Mouse (Mus musculus): ENCODE measurements at regions not wholly inside any gene's neighbourhood (a gene's known extent, or its start where the extent isn't known, plus 50 kb on each side); places are given as distances from the start of the nearest gene placed in this dataset. TPM values are rescaled to one million over a fixed set of nuclear protein-coding genes. Genes with fewer than 3 reads are reported as not detected.

- Histone ChIP-seq H3K4me2 (no peak overlapping the region), H3K9me3 (ENCODE audit: control insufficient read depth, low read length) (no peaks in the 10 kb centered on the region), H3K27ac (ENCODE audit: low read depth, low read length) (no peak overlapping the region), H3K27me3 (ENCODE audit: control insufficient read depth, insufficient read depth, low read length) (no peaks in the 10 kb centered on the region), H3K4me3 (ENCODE audit: low read depth, low read length) (no peak overlapping the region), H3K4me1 (ENCODE audit: control insufficient read depth, insufficient read depth, low read length) (no peaks in the 10 kb centered on the region), H3K36me3 (ENCODE audit: control insufficient read depth, insufficient read depth, low read length) (no peaks in the 10 kb centered on the region), H3K9ac (ENCODE audit: low read length) (no peak overlapping the region)
- ATAC-seq (ENCODE audit: low FRiP score), result no peak
- WGBS, result 77% methylated on average over 2 of the region's 2 CpGs
- peak; percentile 78 for DNase-seq (ENCODE audit: low spot score, missing footprints)
These were observed 75.2 kb upstream of the Pex5l start for GRCm38 (mm10) chr3:33218291-33218690.

GRCm38 (mm10) chr3:33217360-33218034 lies 74.5 kb upstream of the Pex5l start:
- Histone ChIP-seq H3K9ac (ENCODE audit: low read length) (no peak overlapping the region), H3K27ac (ENCODE audit: low read depth, low read length) (0 out of 2 replicates have a peak overlapping the region, but pooled peaks have one; percentile 5), H3K9me3 (ENCODE audit: control insufficient read depth, low read length) (no peaks in the 10 kb centered on the region), H3K4me3 (ENCODE audit: low read depth, low read length) (no peak overlapping the region), H3K4me2 (no peak overlapping the region), H3K27me3 (ENCODE audit: control insufficient read depth, insufficient read depth, low read length) (no peaks in the 10 kb centered on the region), H3K36me3 (ENCODE audit: control insufficient read depth, insufficient read depth, low read length) (no peaks in the 10 kb centered on the region), H3K4me1 (ENCODE audit: control insufficient read depth, insufficient read depth, low read length) (no peaks in the 10 kb centered on the region)
- 80% methylated on average over 18 of the region's 18 CpGs for WGBS
- DNase-seq (ENCODE audit: low spot score, missing footprints), result peak; percentile 74
- ATAC-seq (ENCODE audit: low FRiP score), result peak; percentile 71; the same call in 1 of the 2 replicates

DNA sequence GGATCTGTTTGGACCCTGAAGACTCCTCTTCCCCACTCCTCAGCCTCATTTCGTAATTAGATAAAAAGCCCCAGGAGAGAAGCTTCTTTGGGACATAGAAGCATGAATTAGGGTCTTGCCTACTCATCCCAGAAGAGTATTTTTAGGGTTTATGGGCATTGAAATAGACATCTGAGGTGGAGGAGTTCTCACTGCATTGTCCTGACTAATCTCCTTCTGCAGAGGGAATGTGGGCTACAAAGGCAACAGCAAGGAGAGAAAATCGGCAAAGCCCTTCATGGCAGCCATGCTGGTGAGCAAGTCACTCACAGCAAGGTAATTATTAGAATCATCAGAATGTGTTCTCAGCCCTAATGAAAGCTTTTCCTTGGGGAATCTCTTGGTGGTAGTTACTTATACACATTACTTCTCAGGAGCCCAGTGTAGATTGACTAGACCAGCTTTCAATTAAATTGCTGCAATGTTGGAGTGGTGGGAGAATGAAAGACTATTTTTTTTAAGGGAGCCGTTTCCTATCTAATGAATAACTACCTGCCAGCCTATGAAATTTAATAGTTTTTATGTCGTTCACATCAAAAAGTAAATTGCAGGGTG lies 68.3 kb upstream of the Pex5l start:
- Histone ChIP-seq H3K9ac (ENCODE audit: low read length) (no peak overlapping the region), H3K4me1 (ENCODE audit: control insufficient read depth, insufficient read depth, low read length) (no peaks in the 10 kb centered on the region), H3K4me3 (ENCODE audit: low read depth, low read length) (no peak overlapping the region), H3K36me3 (ENCODE audit: control insufficient read depth, insufficient read depth, low read length) (no peaks in the 10 kb centered on the region), H3K27ac (ENCODE audit: low read depth, low read length) (no peak overlapping the region), H3K9me3 (ENCODE audit: control insufficient read depth, low read length) (no peaks in the 10 kb centered on the region), H3K27me3 (ENCODE audit: control insufficient read depth, insufficient read depth, low read length) (no peaks in the 10 kb centered on the region), H3K4me2 (no peak overlapping the region)
- ATAC-seq (ENCODE audit: low FRiP score) (no peak), DNase-seq (ENCODE audit: low spot score, missing footprints) (no peak)
- 77% methylated on average over 4 of the region's 4 CpGs for WGBS

Small RNAs in the stretch of these regions (microRNA-seq; reads per million reads assigned to microRNA genes)
- gene Gm27974, result not detected

Measured in midbrain, embryonic 11.5 days (tissue).